Mouse (Mus musculus): ENCODE data around the gene Tmed3.

- TF ChIP-seq ZC3H11A (IDR thresholded peaks at IDR 0.05; ENCODE audit: borderline replicate concordance, low read depth, low read length) (no peak), CHD2 (IDR thresholded peaks at IDR 0.05; ENCODE audit: low read depth, low read length) (no peak), HCFC1 (IDR thresholded peaks at IDR 0.05; ENCODE audit: borderline replicate concordance, insufficient read depth, low read length) (no peak), ZNF384 (IDR thresholded peaks at IDR 0.05; ENCODE audit: low read depth, low read length) (no peak)
Observed at GRCm38 (mm10) chr9:89700910-89701457, 3.9 kb downstream of the Tmed3 start.
